Mouse (Mus musculus) right cerebral cortex, postnatal 10 days (tissue): Measurements from ENCODE around the gene Uhrf1.

Experiments
- DNase-seq, 2 experiments: peaks; one replicate each; pipeline ENCODE4 v3.0.0; 2021; ENCODE audit warnings: low spot score in 2 of 2

Gene Uhrf1

GRCm38 (mm10) chr17:56348128-56348527 lies 45.0 kb downstream of the Uhrf1 start:
- no peak for DNase-seq

GRCm38 (mm10) chr17:56348586-56348985 lies 45.5 kb downstream of the Uhrf1 start:
- no peak for DNase-seq

- peak; percentile 76 to 86 for DNase-seq
Observed at GRCm38 (mm10) chr17:56350694-56351093, 47.6 kb downstream of the Uhrf1 start.

GRCm38 (mm10) chr17:56356921-56357885 lies 54.1 kb downstream of the Uhrf1 start:
- peak; percentile 82 to 85 for DNase-seq

- DNase-seq: no peak
Observed at GRCm38 (mm10) chr17:56359183-56359725, 56.1 kb downstream of the Uhrf1 start.

GRCm38 (mm10) chr17:56359864-56360263 lies 56.7 kb downstream of the Uhrf1 start:
- no peak for DNase-seq

- DNase-seq: peak in 1 of 2 experiments; percentile 60
Observed at GRCm38 (mm10) chr17:56360451-56360850, 57.3 kb downstream of the Uhrf1 start.

GRCm38 (mm10) chr17:56361542-56361941 lies 58.4 kb downstream of the Uhrf1 start:
- no peak for DNase-seq

GRCm38 (mm10) chr17:56365791-56366673 lies 62.9 kb downstream of the Uhrf1 start:
- DNase-seq: no peak

- no peak for DNase-seq
Observed at GRCm38 (mm10) chr17:56368291-56368790, 65.2 kb downstream of the Uhrf1 start.

GRCm38 (mm10) chr17:56370090-56370489 lies 67.0 kb downstream of the Uhrf1 start:
- DNase-seq: no peak

- DNase-seq: peak; percentile 78 to 79
Observed at GRCm38 (mm10) chr17:56371029-56371660, 68.0 kb downstream of the Uhrf1 start.

GRCm38 (mm10) chr17:56372109-56372508 lies 69.0 kb downstream of the Uhrf1 start:
- no peak for DNase-seq
